Mouse (Mus musculus) myocyte (in vitro differentiated cells): Measurements from ENCODE around the gene Nifk. TPM values are rescaled to one million over a fixed set of nuclear protein-coding genes. Genes with fewer than 3 reads are reported as not detected.

Source experiments
- H3K27me3 ChIP-seq: one replicate; pipeline ENCODE4 v1.6.1; 2011; ENCODE audit not compliant: control insufficient read depth, insufficient read depth, insufficient read length
- H3K36me3 ChIP-seq: one replicate; pipeline ENCODE4 v1.6.1; 2011; ENCODE audit not compliant: control insufficient read depth, insufficient read depth
- H3K4me2 ChIP-seq: one replicate; pipeline ENCODE4 v1.6.1; 2011; ENCODE audit warnings: low read depth, control low read depth
- H3K4me3 ChIP-seq: one replicate; pipeline ENCODE4 v1.5.1; 2011; ENCODE audit warnings: mild to moderate bottlenecking, control low read depth, moderate library complexity
- H3K79me2 ChIP-seq: one replicate; pipeline ENCODE4 v1.6.1; 2011; ENCODE audit not compliant: control insufficient read depth, insufficient read depth
- H3ac ChIP-seq: one replicate; pipeline ENCODE4 v1.6.1; 2011; ENCODE audit not compliant: control insufficient read depth, insufficient read length
- CEBPB ChIP-seq: IDR thresholded peaks from 2 replicates; pipeline ENCODE4 v1.6.1; 2011; ENCODE audit warnings: mild to moderate bottlenecking, moderate library complexity; ENCODE audit not compliant: poor library complexity, insufficient read depth, severe bottlenecking
- E2F4 ChIP-seq: IDR thresholded peaks from one replicate; pipeline ENCODE4 v1.6.1; 2011; ENCODE audit warnings: mild to moderate bottlenecking, control low read depth, moderate library complexity; ENCODE audit not compliant: insufficient read depth
- MAX ChIP-seq: IDR thresholded peaks from one replicate; pipeline ENCODE4 v1.6.1; 2011; ENCODE audit warnings: low read depth, mild to moderate bottlenecking, control low read depth
- MYOD1 ChIP-seq, 3 experiments: IDR thresholded peaks; one replicate each; pipeline ENCODE4 v1.6.1; 2011; ENCODE audit warnings: control low read depth in 2 of 3, low read depth in 2 of 3, mild to moderate bottlenecking in 2 of 3, moderate library complexity in 1 of 3; ENCODE audit not compliant: insufficient read length in 2 of 3, control insufficient read depth in 1 of 3
- MYOG ChIP-seq, 3 experiments: IDR thresholded peaks; one replicate each; pipeline ENCODE4 v1.6.1; 2011; ENCODE audit warnings: control low read depth in 2 of 3, low read depth in 2 of 3, mild to moderate bottlenecking in 2 of 3; ENCODE audit not compliant: insufficient read length in 2 of 3, control insufficient read depth in 1 of 3, insufficient read depth in 1 of 3
- POLR2A ChIP-seq: IDR thresholded peaks from one replicate; pipeline ENCODE4 v1.6.1; 2011; ENCODE audit warnings: low read depth, mild to moderate bottlenecking, control low read depth, moderate library complexity; ENCODE audit not compliant: insufficient read length
- POLR2AphosphoS2 ChIP-seq: IDR thresholded peaks from one replicate; pipeline ENCODE4 v1.6.1; 2011; ENCODE audit warnings: low read depth, control low read depth; ENCODE audit not compliant: insufficient read length
- REST ChIP-seq: IDR thresholded peaks from one replicate; pipeline ENCODE4 v1.6.1; 2011; ENCODE audit warnings: mild to moderate bottlenecking, control low read depth, moderate library complexity; ENCODE audit not compliant: insufficient read depth, insufficient read length
- SRF ChIP-seq: IDR thresholded peaks from one replicate; pipeline ENCODE4 v1.6.1; 2011; ENCODE audit warnings: low read depth; ENCODE audit not compliant: control insufficient read depth, insufficient read length
- TCF12 ChIP-seq: IDR thresholded peaks from one replicate; pipeline ENCODE4 v1.6.1; 2011; ENCODE audit warnings: mild to moderate bottlenecking, control low read depth; ENCODE audit not compliant: poor library complexity, insufficient read depth, severe bottlenecking
- TCF3 ChIP-seq: IDR thresholded peaks from one replicate; pipeline ENCODE4 v1.6.1; 2011; ENCODE audit warnings: low read depth, control low read depth; ENCODE audit not compliant: insufficient read length
- USF1 ChIP-seq: IDR thresholded peaks from one replicate; pipeline ENCODE4 v1.6.1; 2011; ENCODE audit warnings: low read depth, mild to moderate bottlenecking, control low read depth, moderate library complexity
- polyA plus RNA-seq: library from polyadenylated mRNA; unstranded; fragments of >200 nt; fragmentation: generic; extraction: Trizol; gene quantifications from one replicate; pipeline ENCODE4 v1.2.1, GENCODE M21; 2012; ENCODE audit warnings: missing spikeins

Nifk gene
- 27.0 TPM for polyA plus RNA-seq

DNA sequence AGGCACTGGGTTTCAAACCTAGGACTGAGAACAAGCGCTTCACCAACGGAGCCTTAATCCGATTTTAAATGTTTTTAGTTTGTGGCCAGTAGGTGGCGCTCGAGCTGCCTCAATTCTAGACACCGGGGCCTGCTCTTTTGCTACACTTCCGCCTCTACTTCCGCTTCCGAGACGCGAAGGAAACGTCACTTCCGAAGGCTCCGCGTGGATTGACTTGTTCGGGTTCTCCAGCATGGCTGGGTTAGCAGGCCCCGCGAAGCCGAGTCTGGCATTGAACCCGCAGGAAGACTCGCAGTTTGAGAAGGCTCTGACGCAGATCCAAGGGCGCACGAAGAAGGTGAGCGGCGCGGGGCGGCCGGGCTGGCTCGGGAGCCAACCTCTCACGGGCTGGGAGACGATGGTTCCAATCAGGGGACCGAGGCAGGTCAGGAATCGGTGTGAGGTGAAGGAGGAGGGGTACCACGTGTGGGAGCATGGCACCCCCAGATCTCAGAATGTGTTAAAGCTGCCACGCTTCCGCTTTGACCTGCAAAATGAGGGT, at the start of gene Nifk:
Gene Nifk, plus strand, starts transcription at position 179 of the 541 bp plus-strand sequence.
- TF ChIP-seq TCF12 (no peak), USF1 (no peak), POLR2AphosphoS2 (peak; percentile 41), SRF (no peak), REST (no peak), MYOD1 (IDR thresholded peaks at IDR 0.05; ENCODE audit: control insufficient read depth in 1 of 3, insufficient read length in 2 of 3, low read depth in 2 of 3) (no peak), POLR2A (peak; percentile 59), MAX (peak; percentile 20), MYOG (IDR thresholded peaks at IDR 0.05; ENCODE audit: control insufficient read depth in 1 of 3, insufficient read depth in 1 of 3, insufficient read length in 2 of 3, low read depth in 2 of 3) (no peak), TCF3 (no peak), CEBPB (no peak), E2F4 (no peak)
- Histone ChIP-seq H3K4me3 (peak within 1 kb of the TSS; percentile 93), H3K79me2 (peaks cover 46% of the 10 kb centered on the region), H3K27me3 (no peaks in the 10 kb centered on the region), H3ac (peak within 1 kb of the TSS; percentile 21), H3K36me3 (peaks cover 10% of the 10 kb centered on the region), H3K4me2 (peak within 1 kb of the TSS; percentile 85)

DNA sequence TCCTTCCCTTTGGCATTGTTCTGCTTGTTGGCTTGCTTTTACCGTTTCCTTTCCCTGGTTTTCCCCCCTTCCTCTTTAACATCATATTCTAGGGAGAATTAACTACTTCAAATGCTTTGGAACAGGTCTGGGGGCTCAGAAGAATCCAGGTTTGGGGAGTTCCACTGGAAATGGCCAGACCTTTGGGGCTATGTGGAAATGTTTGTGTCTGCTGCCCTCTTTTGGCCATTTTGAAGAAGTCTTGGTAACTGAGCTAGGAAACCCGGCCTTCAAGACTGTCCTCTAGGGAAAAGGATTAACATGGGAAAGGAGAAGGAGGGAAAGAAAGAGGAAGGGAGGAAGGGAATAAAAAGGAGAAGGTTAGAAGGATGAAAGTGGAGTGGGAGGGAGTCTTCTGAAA, 46.5 kb upstream of the Nifk start:
- H3K27me3 ChIP-seq = no peaks in the 10 kb centered on the region
- H3ac ChIP-seq = no peak overlapping the region
- no peak overlapping the region for H3K4me3 ChIP-seq
- no peak overlapping the region for H3K4me2 ChIP-seq
- H3K36me3 ChIP-seq = no peaks in the 10 kb centered on the region
- TF ChIP-seq MYOG (IDR thresholded peaks at IDR 0.05; ENCODE audit: control insufficient read depth in 1 of 3, insufficient read depth in 1 of 3, insufficient read length in 2 of 3, low read depth in 2 of 3) (no peak), MAX (no peak), POLR2A (no peak), USF1 (no peak), POLR2AphosphoS2 (no peak), MYOD1 (IDR thresholded peaks at IDR 0.05; ENCODE audit: control insufficient read depth in 1 of 3, insufficient read length in 2 of 3, low read depth in 2 of 3) (no peak), E2F4 (no peak), TCF12 (no peak), REST (no peak), SRF (no peak), TCF3 (no peak), CEBPB (no peak)
- no peaks in the 10 kb centered on the region for H3K79me2 ChIP-seq

DNA sequence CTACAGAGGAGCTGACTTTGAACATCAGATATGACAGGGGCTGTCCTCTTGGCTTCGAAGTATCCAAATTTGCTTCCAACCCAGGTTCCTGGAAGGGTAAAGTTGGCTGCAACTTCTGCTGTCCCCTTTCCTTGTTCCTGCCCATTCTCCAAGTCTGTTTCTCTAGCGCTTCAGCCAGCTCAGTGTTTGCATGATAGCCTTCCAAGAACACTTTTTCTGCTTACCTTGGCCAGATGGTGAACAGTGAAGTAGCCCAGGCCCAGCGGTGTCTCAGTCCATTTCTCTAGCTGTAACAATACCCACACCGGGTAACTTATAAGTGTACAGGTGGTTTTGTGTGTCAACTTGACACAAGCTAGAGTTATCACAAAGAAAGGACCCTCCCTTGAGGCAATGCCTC, 29.3 kb upstream of the Nifk start:
- Histone ChIP-seq H3K4me3 (no peak overlapping the region), H3K79me2 (no peaks in the 10 kb centered on the region), H3K36me3 (no peaks in the 10 kb centered on the region), H3ac (no peak overlapping the region), H3K4me2 (no peak overlapping the region), H3K27me3 (no peaks in the 10 kb centered on the region)
- no peak for TF ChIP-seq MYOD1 (IDR thresholded peaks at IDR 0.05; ENCODE audit: control insufficient read depth in 1 of 3, insufficient read length in 2 of 3, low read depth in 2 of 3)
- TF ChIP-seq E2F4 = no peak

DNA sequence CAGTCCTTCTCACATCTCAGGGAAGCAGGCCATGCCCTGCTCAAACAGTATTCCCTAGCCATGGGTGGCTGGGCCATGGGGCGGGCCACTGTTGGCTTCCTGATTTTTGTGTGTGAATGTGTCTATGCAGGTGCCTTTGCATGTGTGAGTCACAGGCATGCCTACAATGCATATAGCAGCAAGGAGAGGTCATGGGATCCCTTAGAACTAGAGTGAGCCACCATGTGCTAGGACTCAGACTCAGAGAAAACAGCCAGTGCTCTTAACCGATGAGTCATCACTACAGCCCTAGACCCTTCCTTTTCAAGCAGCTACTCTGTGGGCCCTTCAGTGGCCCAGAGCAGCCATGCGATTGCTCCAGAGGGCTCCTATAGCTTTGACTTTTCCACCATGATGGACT, 27.4 kb upstream of the Nifk start:
- Histone ChIP-seq H3K36me3 (no peaks in the 10 kb centered on the region), H3K79me2 (no peaks in the 10 kb centered on the region), H3K27me3 (no peaks in the 10 kb centered on the region), H3ac (no peak overlapping the region), H3K4me3 (no peak overlapping the region), H3K4me2 (no peak overlapping the region)
- TF ChIP-seq MYOG (IDR thresholded peaks at IDR 0.05; ENCODE audit: control insufficient read depth in 1 of 3, insufficient read depth in 1 of 3, insufficient read length in 2 of 3, low read depth in 2 of 3) (no peak), TCF12 (no peak), POLR2A (no peak), MAX (no peak), USF1 (no peak), POLR2AphosphoS2 (no peak), E2F4 (no peak), TCF3 (no peak), MYOD1 (IDR thresholded peaks at IDR 0.05; ENCODE audit: control insufficient read depth in 1 of 3, insufficient read length in 2 of 3, low read depth in 2 of 3) (no peak), CEBPB (no peak), SRF (no peak), REST (no peak)

DNA sequence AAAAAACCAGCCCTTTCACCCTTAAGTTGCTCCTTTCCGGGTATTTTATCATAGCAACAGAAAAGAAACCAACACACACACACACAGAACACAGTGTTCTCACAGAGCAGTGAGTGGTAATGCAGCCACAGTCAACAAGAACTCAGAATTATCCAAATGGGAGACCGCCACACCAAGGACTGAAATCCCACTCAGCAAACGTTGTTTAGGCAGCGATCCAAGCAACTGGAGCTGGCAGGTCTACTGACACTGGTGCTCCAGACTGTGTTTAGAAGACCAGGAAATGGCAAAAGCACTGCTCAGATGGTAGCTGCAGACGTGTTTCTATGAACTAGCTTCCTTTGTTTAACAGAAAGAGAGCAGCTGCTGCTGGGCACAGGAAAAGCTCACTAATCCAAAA, 26.8 kb upstream of the Nifk start:
- Histone ChIP-seq H3K4me2 (no peak overlapping the region), H3K36me3 (peaks cover 6% of the 10 kb centered on the region), H3K79me2 (no peaks in the 10 kb centered on the region)

More for the DNA sequence above, 26.8 kb upstream of the Nifk start:
- Histone ChIP-seq H3K27me3 (no peaks in the 10 kb centered on the region), H3K4me3 (no peak overlapping the region), H3ac (no peak overlapping the region)
- TF ChIP-seq SRF (no peak), MYOD1 (IDR thresholded peaks at IDR 0.05; ENCODE audit: control insufficient read depth in 1 of 3, insufficient read length in 2 of 3, low read depth in 2 of 3) (no peak), USF1 (no peak), POLR2AphosphoS2 (no peak)
